Mouse (Mus musculus): Measurements from ENCODE around the gene Vangl1. TPM values are rescaled to one million over a fixed set of nuclear protein-coding genes. Genes with fewer than 3 reads are reported as not detected.

Gene Vangl1
- polyA plus RNA-seq, 1 experiment from 2014 or later: 23.5 TPM

DNA sequence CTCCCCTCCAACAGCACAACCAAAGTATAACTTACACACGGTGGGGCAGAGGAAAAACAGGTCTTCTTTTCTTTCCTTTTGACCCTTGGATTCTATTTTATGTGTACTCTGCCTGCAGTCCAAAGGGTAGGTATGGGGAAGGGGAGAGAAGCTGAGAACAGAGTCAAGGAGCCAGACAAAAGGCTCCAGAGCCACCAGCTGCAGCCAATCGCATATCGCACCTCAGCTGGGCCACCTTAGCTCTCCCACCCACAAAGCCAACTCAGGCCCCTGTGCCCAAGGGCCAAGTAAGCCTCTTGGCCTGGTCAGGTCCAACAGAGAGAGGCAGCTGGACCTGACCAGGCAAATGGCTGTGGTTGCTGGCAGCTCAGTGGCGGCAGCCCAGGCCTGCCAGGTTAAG, 52.0 kb downstream of the Vangl1 start:
- peak; percentile 47; the same call in 1 of the 2 replicates for ATAC-seq (replicated peaks; ENCODE audit: low FRiP score)
- H3K36me3 ChIP-seq: peaks cover 13% of the 10 kb centered on the region
- 41% methylated on average over 4 of the region's 4 CpGs for WGBS
- no peaks in the 10 kb centered on the region for H3K27me3 ChIP-seq
- no peaks in the 10 kb centered on the region for H3K9me3 ChIP-seq (replicated peaks)
- peak overlapping the region; percentile 88 for H3K27ac ChIP-seq
- no peak overlapping the region for H3K4me3 ChIP-seq (replicated peaks)
- no peak overlapping the region for H3K9ac ChIP-seq
- peaks cover 44% of the 10 kb centered on the region for H3K4me1 ChIP-seq
- H3K4me2 ChIP-seq: peak overlapping the region; percentile 32

- ATAC-seq (replicated peaks; ENCODE audit: low FRiP score): no peak
- no peak overlapping the region for H3K9ac ChIP-seq
- H3K4me1 ChIP-seq: peaks cover 45% of the 10 kb centered on the region
- no peak overlapping the region for H3K4me2 ChIP-seq
- H3K27me3 ChIP-seq: no peaks in the 10 kb centered on the region
- H3K9me3 ChIP-seq (replicated peaks): no peaks in the 10 kb centered on the region
- peak overlapping the region; percentile 88 for H3K27ac ChIP-seq
- no peak overlapping the region for H3K4me3 ChIP-seq (replicated peaks)
- peaks cover 6% of the 10 kb centered on the region for H3K36me3 ChIP-seq
- 60% methylated on average over 4 of the region's 4 CpGs for WGBS
Measured at GRCm38 (mm10) chr3:102151850-102152249, 52.6 kb downstream of the Vangl1 start.

- 0 out of 2 replicates have a peak overlapping the region, but pooled peaks have one; percentile 5 for H3K27ac ChIP-seq
- no peaks in the 10 kb centered on the region for H3K27me3 ChIP-seq
- H3K4me3 ChIP-seq (replicated peaks): no peak overlapping the region
- H3K9ac ChIP-seq: no peak overlapping the region
- H3K9me3 ChIP-seq (replicated peaks): no peaks in the 10 kb centered on the region
- H3K36me3 ChIP-seq: no peaks in the 10 kb centered on the region
- no peak for ATAC-seq (replicated peaks; ENCODE audit: low FRiP score)
- WGBS: 16% methylated on average over 7 of the region's 7 CpGs
- peaks cover 58% of the 10 kb centered on the region for H3K4me1 ChIP-seq
- H3K4me2 ChIP-seq: no peak overlapping the region
Measured at GRCm38 (mm10) chr3:102149941-102150340, 54.6 kb downstream of the Vangl1 start.

DNA sequence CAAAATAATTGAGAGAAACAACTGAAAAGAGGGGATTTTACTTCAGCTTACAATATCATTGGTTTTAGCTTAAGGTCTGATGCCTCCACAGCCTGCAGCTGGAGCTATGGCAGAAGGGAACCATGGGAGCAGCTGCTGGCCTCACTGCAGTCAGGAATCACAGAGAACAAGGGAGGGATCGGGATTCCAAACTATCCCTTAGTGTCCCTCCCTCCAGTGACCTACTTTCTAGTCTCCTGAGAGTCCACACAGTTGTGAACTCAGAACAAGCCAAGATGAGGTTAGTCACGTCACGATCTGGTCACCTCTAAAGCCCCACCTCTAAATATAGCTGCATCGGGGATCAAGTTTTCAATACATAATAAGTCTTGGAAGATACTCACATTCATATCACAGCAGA, 57.3 kb downstream of the Vangl1 start:
- WGBS: 79% methylated on average over 4 of the region's 4 CpGs
- peaks cover 41% of the 10 kb centered on the region for H3K4me1 ChIP-seq
- no peaks in the 10 kb centered on the region for H3K9me3 ChIP-seq (replicated peaks)
- no peak overlapping the region for H3K27ac ChIP-seq
- H3K9ac ChIP-seq: no peak overlapping the region
- no peaks in the 10 kb centered on the region for H3K36me3 ChIP-seq
- no peaks in the 10 kb centered on the region for H3K27me3 ChIP-seq
- no peak overlapping the region for H3K4me2 ChIP-seq
- no peak overlapping the region for H3K4me3 ChIP-seq (replicated peaks)
- ATAC-seq (replicated peaks; ENCODE audit: low FRiP score): no peak

DNA sequence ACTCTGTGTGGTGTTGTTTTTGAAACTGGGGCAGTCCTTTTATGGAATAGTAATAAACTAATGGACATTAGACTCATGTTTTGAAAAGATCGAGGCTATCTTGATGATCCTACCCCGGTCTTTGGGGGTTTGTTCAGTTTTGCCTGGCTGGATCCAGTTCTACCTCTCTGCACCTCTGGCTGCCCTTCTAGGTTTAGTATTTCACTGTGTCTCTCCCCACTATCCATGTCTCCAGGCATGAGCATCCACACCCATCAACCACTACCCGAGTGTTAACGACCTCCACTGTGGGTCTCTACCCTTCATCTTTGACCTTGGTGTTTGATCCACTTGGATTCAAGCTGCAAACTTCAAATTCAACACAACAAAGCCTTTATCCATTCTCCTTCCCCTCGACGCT, 58.1 kb downstream of the Vangl1 start:
- 51% methylated on average over 6 of the region's 6 CpGs for WGBS
- Histone ChIP-seq H3K4me3 (replicated peaks) (no peak overlapping the region), H3K9me3 (replicated peaks) (no peaks in the 10 kb centered on the region), H3K4me1 (peaks cover 33% of the 10 kb centered on the region), H3K27ac (no peak overlapping the region), H3K36me3 (no peaks in the 10 kb centered on the region), H3K9ac (no peak overlapping the region), H3K4me2 (no peak overlapping the region), H3K27me3 (no peaks in the 10 kb centered on the region)
- no peak; the same call in 1 of the 2 replicates for ATAC-seq (replicated peaks; ENCODE audit: low FRiP score)

DNA sequence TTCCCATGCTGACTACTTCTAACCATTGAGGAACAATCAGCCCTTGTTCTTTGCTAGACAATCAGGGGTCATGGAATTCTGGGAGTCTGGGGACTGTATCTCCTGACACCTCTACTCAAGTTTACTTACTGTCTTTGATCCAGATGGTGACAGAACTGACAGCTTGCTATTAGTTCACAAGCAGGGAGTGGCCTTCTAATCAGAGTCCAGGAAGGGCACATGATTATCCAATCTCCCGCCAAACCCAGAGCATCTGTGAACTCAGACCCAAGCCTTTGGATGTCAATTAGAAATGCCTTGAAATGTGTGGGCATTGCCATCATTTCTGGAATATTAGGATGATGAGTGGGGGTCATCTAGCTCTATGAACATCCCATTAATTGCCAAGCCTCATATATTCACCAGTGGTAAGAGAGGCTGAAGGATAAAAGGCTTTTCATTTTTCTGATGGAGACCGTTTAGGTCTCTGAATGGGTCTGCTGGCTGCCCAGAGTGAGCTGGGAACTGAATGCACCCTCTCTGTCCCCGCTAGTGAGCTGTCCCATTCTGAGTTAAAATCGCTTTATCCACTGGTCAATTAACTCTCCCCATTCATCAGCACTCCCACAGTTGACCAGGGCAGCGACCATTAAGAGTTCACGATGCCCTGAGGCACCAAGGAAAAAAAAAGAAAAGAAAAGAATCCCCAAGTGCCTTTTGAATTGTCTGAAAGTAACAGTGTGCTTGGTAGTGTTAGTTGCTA, 58.7 kb downstream of the Vangl1 start:
- Histone ChIP-seq H3K9ac (no peak overlapping the region), H3K36me3 (no peaks in the 10 kb centered on the region), H3K4me3 (replicated peaks) (no peak overlapping the region), H3K4me1 (peaks cover 33% of the 10 kb centered on the region), H3K27me3 (no peaks in the 10 kb centered on the region), H3K27ac (no peak overlapping the region), H3K4me2 (no peak overlapping the region), H3K9me3 (replicated peaks) (no peaks in the 10 kb centered on the region)
- WGBS: 21% methylated on average over 6 of the region's 6 CpGs
- ATAC-seq (replicated peaks; ENCODE audit: low FRiP score): peak; percentile 61; the same call in 1 of the 2 replicates

DNA sequence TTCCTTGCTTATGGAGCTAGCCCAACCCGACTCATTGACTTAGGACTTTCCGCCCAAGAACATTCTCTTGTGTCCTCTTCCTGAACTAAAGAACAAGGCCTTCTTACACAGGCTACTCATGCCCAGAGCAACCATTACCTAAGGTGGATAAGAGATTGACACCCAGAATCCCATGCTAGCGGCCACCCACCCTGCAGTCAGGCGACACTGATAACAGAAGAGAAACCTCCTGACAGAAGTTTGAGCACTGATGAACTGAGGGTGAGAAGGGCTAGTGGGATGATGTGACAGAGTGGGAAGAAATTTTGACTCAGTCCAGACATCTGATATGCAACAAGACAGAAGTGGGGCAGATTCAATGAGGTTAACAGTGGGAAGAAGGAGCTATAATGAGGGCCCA, 60.1 kb downstream of the Vangl1 start:
- Histone ChIP-seq H3K9ac (no peak overlapping the region), H3K27ac (no peak overlapping the region), H3K9me3 (replicated peaks) (no peaks in the 10 kb centered on the region), H3K4me1 (peaks cover 26% of the 10 kb centered on the region), H3K4me2 (no peak overlapping the region), H3K36me3 (no peaks in the 10 kb centered on the region), H3K27me3 (no peaks in the 10 kb centered on the region), H3K4me3 (replicated peaks) (no peak overlapping the region)
- no peak for ATAC-seq (replicated peaks; ENCODE audit: low FRiP score)
- WGBS: 97% methylated on average over 4 of the region's 4 CpGs

DNA sequence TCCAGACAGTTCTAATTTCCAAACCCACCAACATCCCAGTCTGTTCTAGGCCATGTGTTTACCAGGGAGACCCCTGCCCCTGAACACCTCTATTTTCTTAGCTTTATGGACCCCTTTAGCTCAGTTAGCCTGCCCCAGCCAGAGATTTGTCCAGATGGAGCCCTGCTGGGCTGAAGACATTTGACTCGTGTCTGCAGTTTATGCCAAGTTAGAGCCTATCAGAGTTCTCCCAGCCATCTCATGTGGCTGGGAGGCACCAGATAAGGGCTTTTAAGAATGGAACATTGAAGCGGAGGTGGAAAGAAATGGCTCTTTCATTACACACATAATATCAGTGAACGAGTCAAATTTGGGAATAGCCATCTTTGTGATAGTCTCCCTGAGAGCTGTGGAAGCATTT, 61.0 kb downstream of the Vangl1 start:
- 86% methylated on average over 3 of the region's 3 CpGs for WGBS
- Histone ChIP-seq H3K27me3 (no peaks in the 10 kb centered on the region), H3K9ac (no peak overlapping the region), H3K4me1 (peaks cover 27% of the 10 kb centered on the region), H3K4me2 (no peak overlapping the region), H3K9me3 (replicated peaks) (no peaks in the 10 kb centered on the region), H3K4me3 (replicated peaks) (no peak overlapping the region), H3K27ac (no peak overlapping the region), H3K36me3 (no peaks in the 10 kb centered on the region)
- no peak for ATAC-seq (replicated peaks; ENCODE audit: low FRiP score)

- Histone ChIP-seq H3K9me3 (replicated peaks) (no peaks in the 10 kb centered on the region), H3K4me2 (no peak overlapping the region), H3K36me3 (no peaks in the 10 kb centered on the region), H3K27ac (no peak overlapping the region), H3K27me3 (no peaks in the 10 kb centered on the region), H3K4me3 (replicated peaks) (no peak overlapping the region), H3K4me1 (peaks cover 31% of the 10 kb centered on the region), H3K9ac (no peak overlapping the region)
- 93% methylated on average over 4 of the region's 4 CpGs for WGBS
- no peak for ATAC-seq (replicated peaks; ENCODE audit: low FRiP score)
Measured at GRCm38 (mm10) chr3:102142947-102143346, 61.5 kb downstream of the Vangl1 start.

- Histone ChIP-seq H3K4me1 (peaks cover 35% of the 10 kb centered on the region), H3K9me3 (replicated peaks) (no peaks in the 10 kb centered on the region), H3K9ac (no peak overlapping the region), H3K36me3 (no peaks in the 10 kb centered on the region), H3K27me3 (no peaks in the 10 kb centered on the region; the same call in 1 of the 2 replicates), H3K27ac (no peak overlapping the region), H3K4me2 (no peak overlapping the region), H3K4me3 (replicated peaks) (no peak overlapping the region)
- ATAC-seq (replicated peaks; ENCODE audit: low FRiP score): no peak
- 69% methylated on average over 6 of the region's 6 CpGs for WGBS
Measured at GRCm38 (mm10) chr3:102141893-102142292, 62.6 kb downstream of the Vangl1 start.

DNA sequence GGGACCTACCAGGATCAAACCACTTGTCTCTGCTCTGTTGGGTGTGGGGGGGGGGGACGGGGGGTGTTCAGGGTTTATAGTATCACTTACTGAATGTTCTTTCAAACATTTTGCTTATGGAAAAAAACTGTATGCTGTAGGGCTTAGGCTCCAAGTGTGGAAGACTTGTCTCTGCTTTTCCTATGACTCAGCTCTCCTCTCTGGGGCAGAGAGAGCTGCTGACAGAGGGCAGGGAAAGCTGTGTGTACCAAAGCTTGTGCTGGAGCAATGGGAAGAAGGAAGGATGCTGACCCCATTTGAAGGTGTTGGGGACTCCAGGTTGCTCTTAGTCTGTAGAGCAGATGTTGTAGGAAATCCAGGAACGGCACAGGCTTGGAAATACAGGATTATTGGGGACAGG, 63.0 kb downstream of the Vangl1 start:
- Histone ChIP-seq H3K4me1 (peaks cover 35% of the 10 kb centered on the region), H3K27ac (no peak overlapping the region), H3K9me3 (replicated peaks) (no peaks in the 10 kb centered on the region), H3K36me3 (no peaks in the 10 kb centered on the region), H3K4me2 (no peak overlapping the region), H3K27me3 (no peaks in the 10 kb centered on the region; the same call in 1 of the 2 replicates), H3K9ac (no peak overlapping the region), H3K4me3 (replicated peaks) (no peak overlapping the region)
- WGBS: 77% methylated on average over 2 of the region's 2 CpGs
- no peak for ATAC-seq (replicated peaks; ENCODE audit: low FRiP score)

DNA sequence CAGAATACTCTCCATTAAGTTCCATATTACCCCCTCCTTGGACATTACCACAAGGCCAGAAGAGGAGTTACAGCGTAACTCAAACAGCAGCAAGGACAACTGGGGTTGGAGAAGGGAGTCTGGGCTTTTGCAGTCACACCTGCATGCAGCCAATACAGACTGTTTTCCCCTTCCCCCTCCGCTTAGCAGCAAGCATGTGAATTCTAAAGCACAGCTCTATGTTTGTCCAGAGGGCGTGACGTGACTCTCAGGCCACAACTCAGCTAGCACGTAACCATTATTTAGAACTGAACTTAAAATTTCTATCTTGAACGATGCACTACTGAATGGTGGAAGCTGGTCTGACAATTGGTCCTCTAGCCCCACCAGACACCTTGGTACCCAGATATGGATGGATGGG, 63.9 kb downstream of the Vangl1 start:
- Histone ChIP-seq H3K4me2 (no peak overlapping the region), H3K4me1 (peaks cover 35% of the 10 kb centered on the region), H3K4me3 (replicated peaks) (no peak overlapping the region), H3K9me3 (replicated peaks) (no peaks in the 10 kb centered on the region), H3K9ac (no peak overlapping the region), H3K27ac (no peak overlapping the region), H3K36me3 (no peaks in the 10 kb centered on the region), H3K27me3 (no peaks in the 10 kb centered on the region; the same call in 1 of the 2 replicates)
- 75% methylated on average over 6 of the region's 6 CpGs for WGBS
- no peak for ATAC-seq (replicated peaks; ENCODE audit: low FRiP score)

GRCm38 (mm10) chr3:102138899-102139298, 65.6 kb downstream of the Vangl1 start:
- no peak overlapping the region for H3K9ac ChIP-seq
- H3K4me1 ChIP-seq: peaks cover 37% of the 10 kb centered on the region
- 48% methylated on average over 6 of the region's 6 CpGs for WGBS
- peak; percentile 55 for ATAC-seq (replicated peaks; ENCODE audit: low FRiP score)
- no peaks in the 10 kb centered on the region for H3K9me3 ChIP-seq (replicated peaks)
- H3K27me3 ChIP-seq: no peaks in the 10 kb centered on the region; the same call in 1 of the 2 replicates
- H3K4me2 ChIP-seq: no peak overlapping the region
- H3K36me3 ChIP-seq: no peaks in the 10 kb centered on the region
- no peak overlapping the region for H3K4me3 ChIP-seq (replicated peaks)
- peak overlapping the region; percentile 64; the same call in 1 of the 2 replicates for H3K27ac ChIP-seq

Data from kidney, embryonic 15.5 days (tissue).